Mouse (Mus musculus): ENCODE measurements around the gene Prkag2. TPM values are rescaled to one million over a fixed set of nuclear protein-coding genes. Genes with fewer than 3 reads are reported as not detected.

Prkag2 gene
- polyA plus RNA-seq, 1 experiment from 2014 or later = 54.1 TPM

DNA sequence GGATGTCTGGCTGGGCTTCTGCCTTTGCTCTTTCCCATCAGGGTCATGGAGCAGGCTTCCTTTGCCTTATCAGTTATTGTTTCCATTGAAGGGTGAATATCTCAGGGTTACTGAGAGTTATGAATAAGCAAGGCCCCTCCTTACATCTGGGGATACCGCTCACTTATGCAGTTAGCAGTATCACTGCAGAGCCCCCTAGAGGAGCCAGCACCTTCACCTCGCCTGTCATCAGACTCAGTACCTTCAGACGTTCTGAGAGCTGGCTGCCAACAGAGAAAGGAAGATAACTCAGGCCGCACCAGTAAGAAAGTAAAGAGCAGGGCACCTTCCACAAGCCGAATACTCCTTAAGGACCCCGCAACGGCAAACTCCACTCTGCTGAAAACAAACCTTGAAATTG is 125.3 kb downstream of the Prkag2 start:
- no peak overlapping the region for H3K9ac ChIP-seq (ENCODE audit: low read depth, low read length)
- WGBS = 67% methylated on average over 7 of the region's 7 CpGs
- H3K4me3 ChIP-seq (ENCODE audit: low read length) = no peak overlapping the region
- no peak for ATAC-seq
- no peak overlapping the region for H3K4me2 ChIP-seq (ENCODE audit: low read depth, low read length)
- H3K27me3 ChIP-seq (replicated peaks; ENCODE audit: control insufficient read depth, insufficient read depth, low read length) = no peaks in the 10 kb centered on the region
- H3K4me1 ChIP-seq (ENCODE audit: control insufficient read depth, insufficient read depth, low read length) = peaks cover 26% of the 10 kb centered on the region
- no peaks in the 10 kb centered on the region for H3K36me3 ChIP-seq (ENCODE audit: control insufficient read depth, insufficient read depth, low read length)
- no peaks in the 10 kb centered on the region for H3K9me3 ChIP-seq (ENCODE audit: control insufficient read depth, low read length)
- H3K27ac ChIP-seq (ENCODE audit: low read length) = no peak overlapping the region

DNA sequence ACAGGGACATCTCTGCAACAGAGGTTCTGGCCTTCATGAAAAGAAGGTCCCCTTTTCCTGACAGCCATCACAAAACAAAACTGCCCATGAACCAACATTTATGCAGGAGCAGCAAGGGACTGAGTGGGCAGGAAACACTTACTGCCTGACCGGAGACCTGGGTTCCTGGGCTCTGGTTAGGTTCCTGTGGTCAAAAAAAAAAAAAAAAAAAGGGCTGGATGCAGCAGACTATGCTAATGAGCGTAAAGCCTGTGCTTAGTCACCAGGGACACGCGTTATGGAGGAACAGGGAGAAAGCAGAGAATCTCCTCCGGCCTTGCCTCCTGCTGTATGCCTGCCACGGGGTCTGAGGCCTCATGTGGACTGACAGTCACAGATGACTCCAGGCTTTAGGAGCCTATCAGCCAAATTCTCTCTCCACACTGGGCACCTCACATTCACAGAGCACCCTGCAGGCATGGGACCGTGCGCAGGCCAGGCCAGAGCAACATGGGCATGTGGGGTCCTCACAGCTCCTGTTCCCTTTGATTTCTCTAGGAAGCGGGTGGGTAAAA is 126.7 kb downstream of the Prkag2 start:
- WGBS = 82% methylated on average over 9 of the region's 9 CpGs
- Histone ChIP-seq H3K4me2 (ENCODE audit: low read depth, low read length) (no peak overlapping the region), H3K9ac (ENCODE audit: low read depth, low read length) (0 out of 2 replicates have a peak overlapping the region, but pooled peaks have one; percentile 2), H3K9me3 (ENCODE audit: control insufficient read depth, low read length) (no peaks in the 10 kb centered on the region), H3K36me3 (ENCODE audit: control insufficient read depth, insufficient read depth, low read length) (no peaks in the 10 kb centered on the region), H3K4me1 (ENCODE audit: control insufficient read depth, insufficient read depth, low read length) (peaks cover 28% of the 10 kb centered on the region), H3K4me3 (ENCODE audit: low read length) (no peak overlapping the region), H3K27me3 (replicated peaks; ENCODE audit: control insufficient read depth, insufficient read depth, low read length) (no peaks in the 10 kb centered on the region), H3K27ac (ENCODE audit: low read length) (peak overlapping the region; percentile 39; the same call in 1 of the 2 replicates)
- no peak for ATAC-seq

DNA sequence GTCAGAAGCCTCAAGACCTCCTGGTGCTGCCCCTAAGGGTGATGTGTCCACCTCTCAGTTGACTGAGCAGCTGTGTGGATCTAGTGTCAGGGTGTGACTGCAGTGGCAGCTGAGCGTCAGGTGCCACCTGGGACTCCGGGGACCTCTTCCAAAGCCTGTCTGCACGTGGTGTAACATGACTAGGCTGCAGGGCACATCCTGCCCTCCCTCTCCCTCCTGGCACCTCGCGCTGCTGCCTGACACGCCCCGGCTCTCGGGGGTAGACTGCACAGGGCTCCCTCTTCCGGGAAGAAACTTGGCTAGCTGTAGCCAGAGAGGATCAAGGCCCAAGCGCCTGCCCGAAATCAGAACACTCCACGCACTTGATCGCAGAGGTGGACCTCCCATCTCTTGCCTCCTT is 127.2 kb downstream of the Prkag2 start:
- Histone ChIP-seq H3K4me1 (ENCODE audit: control insufficient read depth, insufficient read depth, low read length) (peaks cover 23% of the 10 kb centered on the region), H3K9me3 (ENCODE audit: control insufficient read depth, low read length) (no peaks in the 10 kb centered on the region), H3K27ac (ENCODE audit: low read length) (peak overlapping the region; percentile 39; the same call in 1 of the 2 replicates), H3K27me3 (replicated peaks; ENCODE audit: control insufficient read depth, insufficient read depth, low read length) (no peaks in the 10 kb centered on the region), H3K4me2 (ENCODE audit: low read depth, low read length) (no peak overlapping the region), H3K9ac (ENCODE audit: low read depth, low read length) (no peak overlapping the region), H3K4me3 (ENCODE audit: low read length) (no peak overlapping the region), H3K36me3 (ENCODE audit: control insufficient read depth, insufficient read depth, low read length) (no peaks in the 10 kb centered on the region)
- ATAC-seq = peak; percentile 27; the same call in 1 of the 2 replicates
- WGBS = 59% methylated on average over 13 of the region's 13 CpGs

DNA sequence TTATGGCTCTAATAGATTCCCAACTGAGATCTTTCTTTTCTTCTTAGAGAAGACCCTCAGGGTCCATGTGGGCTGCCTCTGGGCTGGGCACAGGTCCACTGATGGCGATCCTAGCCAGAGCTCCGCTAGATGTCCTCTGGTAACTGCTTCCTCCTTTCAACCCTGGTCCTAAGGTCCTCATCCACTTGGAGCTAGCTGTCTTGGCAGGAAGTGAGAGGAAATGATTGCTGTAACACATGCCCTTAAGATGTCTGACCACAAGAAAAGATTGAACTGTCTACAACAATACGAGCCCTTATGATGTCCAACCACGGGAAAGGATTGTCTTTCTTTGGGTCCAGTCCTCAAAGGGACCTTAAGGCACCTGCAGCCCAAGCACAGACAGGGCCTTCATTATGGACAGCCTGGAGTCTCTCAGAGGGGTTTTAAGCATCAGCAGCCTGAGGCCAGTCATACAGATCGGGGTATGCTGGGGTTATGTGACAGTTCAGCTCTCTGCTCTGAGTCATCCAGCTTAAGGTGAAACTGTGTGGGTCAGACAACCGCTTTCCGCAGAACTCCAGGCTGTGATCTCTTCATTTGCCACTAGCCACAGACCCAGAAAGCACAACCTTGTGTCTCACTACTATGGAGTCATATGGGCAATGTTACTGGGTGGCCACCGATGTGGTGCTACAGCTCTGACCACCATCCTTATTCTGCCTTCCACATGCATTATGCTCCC is 129.7 kb downstream of the Prkag2 start:
- ATAC-seq = no peak
- H3K9ac ChIP-seq (ENCODE audit: low read depth, low read length) = no peak overlapping the region
- peak overlapping the region; percentile 13; the same call in 1 of the 2 replicates for H3K27ac ChIP-seq (ENCODE audit: low read length)
- H3K4me1 ChIP-seq (ENCODE audit: control insufficient read depth, insufficient read depth, low read length) = peaks cover 10% of the 10 kb centered on the region
- no peaks in the 10 kb centered on the region for H3K27me3 ChIP-seq (replicated peaks; ENCODE audit: control insufficient read depth, insufficient read depth, low read length)
- no peak overlapping the region for H3K4me2 ChIP-seq (ENCODE audit: low read depth, low read length)
- H3K36me3 ChIP-seq (ENCODE audit: control insufficient read depth, insufficient read depth, low read length) = no peaks in the 10 kb centered on the region
- 87% methylated on average over 8 of the region's 8 CpGs for WGBS
- H3K4me3 ChIP-seq (ENCODE audit: low read length) = no peak overlapping the region
- H3K9me3 ChIP-seq (ENCODE audit: control insufficient read depth, low read length) = no peaks in the 10 kb centered on the region

DNA sequence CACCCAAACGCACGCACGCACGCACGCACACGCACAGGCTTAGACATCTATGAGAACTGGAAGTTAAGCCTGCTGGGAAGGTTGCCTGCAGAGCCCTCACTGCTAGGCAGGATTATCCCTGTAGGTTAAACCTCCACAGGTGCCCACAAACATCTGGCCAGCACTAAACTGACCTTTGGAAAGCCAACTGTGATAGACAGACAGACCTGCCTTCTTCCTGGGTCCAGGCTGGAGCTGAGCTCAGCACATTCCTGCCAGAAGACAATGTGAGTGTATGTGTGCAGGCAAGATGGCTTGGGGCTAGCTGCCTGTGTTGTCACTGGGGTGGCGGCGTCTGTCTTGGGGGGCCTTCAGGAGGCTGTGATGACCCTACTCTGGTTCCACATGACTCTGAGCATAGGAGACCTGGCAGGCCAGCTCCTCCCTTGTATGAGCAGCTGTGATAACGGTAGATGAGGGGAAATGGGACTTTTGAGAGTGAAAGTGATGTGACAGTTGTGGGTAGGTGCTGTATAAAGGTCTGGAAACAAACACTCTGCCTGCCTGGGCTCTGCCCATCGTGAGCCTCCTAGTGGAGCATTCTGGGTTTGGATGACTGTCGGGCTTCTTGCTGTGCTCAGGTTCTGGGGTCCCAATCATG is 131.1 kb downstream of the Prkag2 start:
- Histone ChIP-seq H3K4me1 (ENCODE audit: control insufficient read depth, insufficient read depth, low read length) (peaks cover 10% of the 10 kb centered on the region), H3K4me2 (ENCODE audit: low read depth, low read length) (peak overlapping the region; percentile 33), H3K27me3 (replicated peaks; ENCODE audit: control insufficient read depth, insufficient read depth, low read length) (no peaks in the 10 kb centered on the region), H3K9me3 (ENCODE audit: control insufficient read depth, low read length) (no peaks in the 10 kb centered on the region), H3K36me3 (ENCODE audit: control insufficient read depth, insufficient read depth, low read length) (no peaks in the 10 kb centered on the region), H3K4me3 (ENCODE audit: low read length) (no peak overlapping the region; the same call in 1 of the 2 replicates), H3K27ac (ENCODE audit: low read length) (peak overlapping the region; percentile 86), H3K9ac (ENCODE audit: low read depth, low read length) (peak overlapping the region; percentile 43; the same call in 1 of the 2 replicates)
- peak; percentile 64 for ATAC-seq
- WGBS = 48% methylated on average over 11 of the region's 11 CpGs

DNA sequence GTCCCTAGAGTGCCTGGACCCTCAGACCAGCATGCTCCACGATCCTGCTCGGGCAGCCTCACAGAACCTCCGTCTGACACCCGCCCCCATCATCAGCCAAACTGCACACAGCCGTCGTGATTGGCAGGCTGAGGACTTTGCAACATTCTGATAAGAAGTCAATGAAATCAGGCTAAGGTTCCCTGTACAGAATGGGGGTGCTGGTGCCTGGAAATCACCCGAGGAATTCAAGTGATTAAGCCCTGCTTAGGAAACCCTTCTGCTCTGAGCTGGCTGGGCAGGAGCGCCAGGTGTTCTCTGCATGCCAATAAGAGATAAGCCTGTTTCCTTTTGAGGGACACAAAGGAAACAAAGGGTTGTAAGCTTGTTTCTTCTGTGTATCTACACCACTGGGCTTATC is 131.7 kb downstream of the Prkag2 start:
- Histone ChIP-seq H3K4me3 (ENCODE audit: low read length) (no peak overlapping the region), H3K4me1 (ENCODE audit: control insufficient read depth, insufficient read depth, low read length) (peaks cover 10% of the 10 kb centered on the region), H3K27me3 (replicated peaks; ENCODE audit: control insufficient read depth, insufficient read depth, low read length) (no peaks in the 10 kb centered on the region), H3K9me3 (ENCODE audit: control insufficient read depth, low read length) (no peaks in the 10 kb centered on the region), H3K36me3 (ENCODE audit: control insufficient read depth, insufficient read depth, low read length) (no peaks in the 10 kb centered on the region), H3K27ac (ENCODE audit: low read length) (peak overlapping the region; percentile 86), H3K9ac (ENCODE audit: low read depth, low read length) (0 out of 2 replicates have a peak overlapping the region, but pooled peaks have one; percentile 5), H3K4me2 (ENCODE audit: low read depth, low read length) (peak overlapping the region; percentile 33)
- peak; percentile 83 for ATAC-seq
- WGBS = 30% methylated on average over 8 of the region's 8 CpGs

DNA sequence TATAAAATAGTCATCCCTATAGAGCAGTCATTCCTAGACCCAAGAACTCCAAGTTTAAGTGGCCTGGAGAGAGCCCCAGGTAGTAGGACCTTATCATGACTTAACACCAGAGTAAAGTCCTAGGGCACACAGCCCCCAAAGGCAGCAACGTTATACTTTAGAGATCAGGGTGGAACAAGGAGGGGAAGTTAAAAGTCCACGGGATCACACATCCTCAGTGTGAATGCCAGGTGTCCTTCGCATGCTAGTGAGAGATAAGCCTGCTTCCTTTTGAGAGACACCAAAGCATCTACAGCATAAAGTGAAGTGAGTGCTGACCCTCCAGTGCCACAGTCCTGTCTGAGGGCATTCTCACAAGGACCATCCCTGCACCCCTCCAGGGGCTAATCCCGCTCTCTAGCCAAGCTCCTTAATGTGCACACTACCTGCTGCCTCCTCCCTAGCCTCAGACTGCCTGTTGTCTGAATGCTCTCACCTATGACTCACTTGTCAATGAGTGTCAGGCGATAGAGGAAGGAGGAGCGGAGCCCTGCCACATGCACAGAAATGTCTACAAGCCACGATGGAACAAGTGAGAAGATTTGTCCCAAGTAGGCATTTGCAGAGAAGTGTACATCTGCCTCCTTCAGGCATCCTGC is 132.4 kb downstream of the Prkag2 start:
- H3K27ac ChIP-seq (ENCODE audit: low read length) = peak overlapping the region; percentile 86
- H3K4me3 ChIP-seq (ENCODE audit: low read length) = no peak overlapping the region
- H3K36me3 ChIP-seq (ENCODE audit: control insufficient read depth, insufficient read depth, low read length) = no peaks in the 10 kb centered on the region
- H3K9ac ChIP-seq (ENCODE audit: low read depth, low read length) = 0 out of 2 replicates have a peak overlapping the region, but pooled peaks have one; percentile 5
- 49% methylated on average over 7 of the region's 7 CpGs for WGBS
- 0 out of 2 replicates have a peak overlapping the region, but pooled peaks have one; percentile 8 for H3K4me2 ChIP-seq (ENCODE audit: low read depth, low read length)
- no peaks in the 10 kb centered on the region for H3K9me3 ChIP-seq (ENCODE audit: control insufficient read depth, low read length)
- no peaks in the 10 kb centered on the region for H3K27me3 ChIP-seq (replicated peaks; ENCODE audit: control insufficient read depth, insufficient read depth, low read length)
- ATAC-seq = peak; percentile 74
- peaks cover 9% of the 10 kb centered on the region for H3K4me1 ChIP-seq (ENCODE audit: control insufficient read depth, insufficient read depth, low read length)

DNA sequence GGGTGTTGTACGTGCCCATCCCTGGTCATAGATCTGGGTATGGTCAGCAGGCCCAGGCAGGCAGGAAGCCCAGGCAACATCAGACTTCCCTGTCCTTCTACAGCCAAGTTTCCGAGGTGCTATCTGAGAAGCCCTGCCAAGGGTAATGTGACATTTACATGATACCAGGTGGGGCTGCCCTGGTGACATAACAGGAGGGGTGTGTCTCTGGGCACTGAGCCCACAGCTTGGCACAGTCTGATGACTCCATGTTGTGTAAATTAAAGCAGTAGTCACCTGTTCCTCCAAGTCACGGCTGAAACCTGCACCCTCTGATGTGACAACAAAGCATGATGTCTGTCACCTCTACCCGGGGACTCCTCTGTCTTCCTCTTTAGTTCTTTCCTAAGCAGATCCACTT is 136.7 kb downstream of the Prkag2 start:
- 74% methylated on average over 4 of the region's 4 CpGs for WGBS
- Histone ChIP-seq H3K27ac (ENCODE audit: low read length) (no peak overlapping the region), H3K9ac (ENCODE audit: low read depth, low read length) (no peak overlapping the region), H3K36me3 (ENCODE audit: control insufficient read depth, insufficient read depth, low read length) (no peaks in the 10 kb centered on the region), H3K4me2 (ENCODE audit: low read depth, low read length) (no peak overlapping the region), H3K4me1 (ENCODE audit: control insufficient read depth, insufficient read depth, low read length) (peaks cover 8% of the 10 kb centered on the region), H3K9me3 (ENCODE audit: control insufficient read depth, low read length) (no peaks in the 10 kb centered on the region), H3K4me3 (ENCODE audit: low read length) (no peak overlapping the region), H3K27me3 (replicated peaks; ENCODE audit: control insufficient read depth, insufficient read depth, low read length) (no peaks in the 10 kb centered on the region)
- ATAC-seq = no peak

DNA sequence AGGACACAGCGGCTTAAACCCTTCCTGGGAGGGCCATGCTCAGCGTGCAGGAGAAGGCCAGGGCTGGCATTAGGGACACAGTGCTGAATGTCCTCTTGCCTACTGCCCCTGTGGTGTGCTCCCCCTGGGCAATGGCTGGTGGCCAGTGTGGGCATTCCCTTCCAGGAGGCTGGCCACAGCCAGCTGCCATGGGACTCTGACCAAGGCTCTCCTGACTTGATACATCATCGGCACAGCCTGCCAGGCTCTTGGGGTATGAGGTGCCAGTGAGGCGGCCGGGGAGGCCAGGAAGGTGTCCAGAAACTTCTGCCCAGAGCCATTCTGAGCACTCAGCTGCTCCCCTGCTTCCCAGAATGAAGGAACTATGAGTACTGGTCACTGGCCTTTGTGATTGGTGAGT is 139.7 kb downstream of the Prkag2 start:
- WGBS = 79% methylated on average over 5 of the region's 5 CpGs

More for the DNA sequence above, 139.7 kb downstream of the Prkag2 start:
- no peaks in the 10 kb centered on the region for H3K9me3 ChIP-seq (ENCODE audit: control insufficient read depth, low read length)
- 0 out of 2 replicates have a peak overlapping the region, but pooled peaks have one; percentile 19 for H3K9ac ChIP-seq (ENCODE audit: low read depth, low read length)
- no peaks in the 10 kb centered on the region for H3K36me3 ChIP-seq (ENCODE audit: control insufficient read depth, insufficient read depth, low read length)
- H3K27me3 ChIP-seq (replicated peaks; ENCODE audit: control insufficient read depth, insufficient read depth, low read length) = no peaks in the 10 kb centered on the region
- ATAC-seq = no peak
- no peak overlapping the region for H3K27ac ChIP-seq (ENCODE audit: low read length)
- H3K4me1 ChIP-seq (ENCODE audit: control insufficient read depth, insufficient read depth, low read length) = peaks cover 8% of the 10 kb centered on the region
- H3K4me3 ChIP-seq (ENCODE audit: low read length) = no peak overlapping the region
- no peak overlapping the region for H3K4me2 ChIP-seq (ENCODE audit: low read depth, low read length)

Measured in intestine, embryonic 16.5 days (tissue).